Mouse (Mus musculus) heart, adult 2 months (tissue): ENCODE measurements around the gene Apoa5.

Source experiments
- CTCF ChIP-seq: fragments of 200-600 bp; IDR thresholded peaks from 2 replicates; pipeline ENCODE4 v1.8.1; 2022; ENCODE audit warnings: antibody characterized with exemption, mild to moderate bottlenecking, moderate library complexity
- POLR2A ChIP-seq: fragments of 200-500 bp; IDR thresholded peaks from 2 replicates; pipeline ENCODE4 v1.6.1; 2011; ENCODE audit warnings: mild to moderate bottlenecking, low read depth, low read length, control low read depth; ENCODE audit not compliant: insufficient read depth

DNA sequence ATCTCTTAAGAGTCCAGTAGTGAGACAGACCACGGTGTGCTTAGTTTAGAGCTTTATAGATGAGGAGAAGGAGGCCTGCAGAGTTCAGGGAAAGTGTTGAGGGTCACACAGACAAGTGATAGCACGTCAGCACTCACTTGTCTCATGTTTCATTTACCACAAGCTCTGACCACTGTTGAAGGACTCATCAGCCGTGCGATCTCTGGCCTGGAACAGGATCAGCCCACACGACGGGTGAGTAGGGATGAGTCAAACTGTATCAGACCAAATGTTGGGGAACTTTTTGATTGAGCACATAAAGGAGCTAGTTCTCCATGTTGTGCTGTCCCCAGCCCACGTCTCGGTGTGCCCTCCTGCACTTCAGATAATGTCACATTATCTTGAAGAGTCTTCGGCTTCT is 6.1 kb downstream of the Apoa5 start:
- no peak for TF ChIP-seq CTCF
- TF ChIP-seq POLR2A, result no peak
